Mouse (Mus musculus) 3134 (cell line): Measurements from ENCODE around the gene Smarca1.

ENCODE experiments used
- DNase-seq: peaks from one replicate; pipeline ENCODE4 v3.0.0-alpha.2; 2011; ENCODE audit warnings: low spot score; ENCODE audit not compliant: insufficient read length; ENCODE audit errors: extremely low read depth

The Smarca1 gene

GRCm38 (mm10) chrX:47892431-47893024 lies at the start of gene Smarca1:
Gene Smarca1 (minus strand): TSS chrX:47892974.
- no peak for DNase-seq

DNA sequence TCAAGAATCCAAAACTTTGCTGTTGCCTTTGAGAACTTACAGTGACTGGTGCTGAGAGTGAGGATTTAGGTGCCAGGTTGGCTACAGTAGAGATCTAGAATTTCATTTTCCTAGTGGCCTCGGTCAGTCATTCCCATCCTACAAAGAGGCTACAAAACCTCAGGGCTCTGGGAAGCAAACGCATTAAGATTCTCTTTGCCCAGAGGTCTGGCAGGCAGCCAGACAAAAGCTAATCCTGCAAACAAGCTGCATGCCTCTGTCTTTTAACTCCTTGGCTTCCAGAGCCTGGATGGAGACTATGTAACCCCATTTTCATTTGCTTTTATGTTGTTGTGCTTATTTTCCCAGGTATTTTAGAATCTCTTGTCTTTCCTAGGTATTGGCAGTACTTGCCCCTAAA lies 45.0 kb upstream of the Smarca1 start:
- DNase-seq: no peak

DNA sequence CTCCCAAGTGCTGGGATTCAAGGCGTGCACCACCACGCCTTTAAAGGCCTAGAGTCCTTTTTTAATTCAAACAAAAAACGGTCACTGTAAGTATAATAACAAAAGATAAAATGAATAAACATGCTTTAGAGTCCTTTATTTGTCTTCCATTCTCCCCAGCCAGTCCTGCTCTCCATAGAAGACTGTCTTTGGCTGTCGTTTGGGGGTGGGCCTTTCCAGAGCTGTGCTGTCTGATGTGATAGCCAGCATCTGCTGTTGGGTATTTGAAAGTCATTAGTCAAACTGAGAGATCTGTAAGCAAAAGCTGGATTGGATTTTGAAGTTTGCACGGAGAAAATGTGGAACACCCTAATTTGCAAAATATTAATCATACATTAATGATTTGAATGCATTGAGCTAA lies 44.1 kb upstream of the Smarca1 start:
- no peak for DNase-seq

- no peak for DNase-seq
These were observed 41.6 kb upstream of the Smarca1 start for GRCm38 (mm10) chrX:47934352-47934751.

DNA sequence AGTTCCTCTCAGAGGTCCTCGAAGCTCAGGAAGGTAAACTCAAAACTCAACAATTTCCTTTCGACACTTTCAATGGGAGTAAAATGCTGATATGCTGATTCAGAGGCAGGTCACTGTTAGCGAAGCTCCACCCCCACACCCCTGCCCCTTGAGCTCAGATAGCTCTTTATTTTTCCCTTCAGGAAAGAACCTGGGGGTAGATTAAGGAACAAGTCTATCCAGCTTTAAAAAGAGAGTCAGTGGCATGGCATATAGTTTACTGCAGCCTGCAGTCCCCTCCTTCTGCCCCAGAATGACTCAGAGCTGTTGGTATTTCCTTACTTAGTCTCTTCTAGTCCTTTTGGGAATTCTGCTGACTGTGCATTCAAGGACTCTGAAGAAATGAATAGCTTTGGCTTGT lies 37.7 kb upstream of the Smarca1 start:
- peak; percentile 16 for DNase-seq

DNA sequence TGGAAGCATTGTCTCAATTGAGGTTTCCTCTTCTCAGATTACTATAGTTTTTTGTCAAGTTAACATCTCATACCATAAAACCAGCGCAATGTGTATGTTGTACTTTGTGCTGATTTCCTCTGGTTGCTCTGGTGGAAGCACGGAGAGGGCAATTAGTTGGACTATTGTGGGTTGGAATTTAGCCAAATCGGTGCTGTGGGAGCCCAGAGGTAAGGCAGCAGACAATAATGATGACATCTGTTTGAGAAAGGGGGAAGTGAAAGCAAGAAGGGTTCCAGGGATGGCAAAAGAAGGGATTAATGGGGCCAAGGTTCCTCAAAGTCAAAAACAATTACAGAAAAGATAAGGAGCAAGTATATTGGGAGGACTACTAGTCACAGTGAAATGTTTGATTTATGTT lies 35.2 kb upstream of the Smarca1 start:
- DNase-seq: no peak

DNA sequence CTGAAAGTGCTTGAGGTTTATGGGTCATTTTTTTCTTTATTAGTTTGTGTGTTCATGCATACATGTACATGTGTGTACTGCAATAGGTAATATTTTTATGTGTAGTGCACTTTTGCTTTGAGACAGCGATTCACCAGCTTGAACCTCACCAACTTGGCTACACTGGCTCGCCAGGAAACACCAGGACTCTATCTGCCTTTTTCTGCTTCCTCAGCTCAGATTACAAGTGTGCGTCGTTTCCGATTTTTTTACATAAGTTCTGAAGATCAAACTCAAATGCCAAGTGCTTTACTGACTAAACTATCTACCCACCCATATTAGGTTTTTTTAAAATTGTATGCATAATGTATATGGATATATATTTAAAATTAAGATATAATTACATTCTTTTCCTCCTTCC lies 27.8 kb upstream of the Smarca1 start:
- DNase-seq: no peak

DNA sequence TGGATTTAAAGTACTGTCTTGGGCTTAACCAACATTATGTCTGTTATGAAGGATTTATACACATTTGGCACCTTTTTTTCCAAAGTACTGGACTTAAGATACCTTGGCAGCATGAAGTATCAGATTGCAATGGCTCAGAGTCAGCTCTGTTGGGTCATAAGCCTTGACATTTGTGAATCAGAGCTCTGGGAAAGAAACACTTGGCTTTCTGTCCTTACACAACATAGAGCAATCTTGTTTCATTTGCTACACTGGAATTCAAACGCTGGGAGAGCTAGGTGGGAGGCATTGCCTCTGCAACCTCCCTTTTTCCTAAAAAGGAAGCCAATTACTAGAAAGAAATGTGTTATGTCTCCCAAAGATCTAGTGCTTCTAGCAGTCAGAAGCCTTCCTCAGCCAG lies 24.1 kb upstream of the Smarca1 start:
- no peak for DNase-seq

DNA sequence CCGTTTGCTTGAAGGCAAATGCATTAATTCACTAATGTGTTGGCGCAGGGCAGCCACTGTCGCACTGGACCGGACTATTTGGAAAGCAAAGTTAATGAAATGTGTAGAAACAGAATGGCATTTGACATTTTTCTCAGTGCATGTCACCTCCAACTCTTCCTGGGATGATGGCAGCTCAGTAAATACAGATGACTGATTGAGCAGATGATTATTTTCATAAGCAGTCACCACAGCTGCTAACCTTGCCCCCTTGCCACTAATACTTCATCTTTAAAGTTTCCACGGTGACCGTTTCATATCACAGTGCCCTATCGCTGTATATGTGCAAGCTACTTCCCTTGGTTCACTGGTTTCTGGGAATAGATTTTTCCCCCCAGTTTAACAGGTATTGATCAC lies 20.8 kb upstream of the Smarca1 start:
- no peak for DNase-seq

DNA sequence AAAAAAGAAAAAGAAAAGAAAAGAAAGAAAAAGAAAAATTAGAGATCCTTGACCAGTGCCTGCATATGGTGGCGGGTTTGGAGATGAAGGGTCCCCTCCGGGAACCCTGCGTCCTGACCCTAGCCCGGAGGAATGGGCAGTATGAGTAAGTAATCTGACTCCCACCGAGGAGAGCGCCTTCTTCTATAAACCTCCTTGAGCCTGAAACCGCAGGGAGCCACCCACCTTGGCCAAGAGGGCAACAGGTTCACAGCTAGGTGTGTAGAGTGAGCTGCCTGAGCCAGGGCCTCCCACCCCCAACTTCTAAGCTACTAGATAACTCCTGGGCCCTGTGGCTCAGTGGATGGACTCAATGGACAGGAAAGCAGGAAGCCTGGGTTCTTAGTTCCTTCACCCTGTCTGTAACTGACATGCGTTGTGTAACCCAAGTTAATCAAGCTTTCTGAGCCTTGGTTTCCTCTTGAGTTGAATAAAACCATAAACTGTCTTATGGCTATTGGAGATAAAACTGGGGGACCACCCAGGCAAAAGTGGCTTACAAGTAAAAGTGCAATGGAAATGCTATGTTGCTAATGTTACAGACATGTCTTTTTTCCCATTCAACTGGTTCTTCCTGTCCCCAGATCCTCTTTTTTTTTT lies 20.2 kb upstream of the Smarca1 start:
- peak; percentile 32 for DNase-seq

GRCm38 (mm10) chrX:47912306-47912792 lies 19.6 kb upstream of the Smarca1 start, which contains the start of gene Ocrl:
Gene Ocrl (plus strand): TSS chrX:47912387.
- DNase-seq: peak; percentile 83

- no peak for DNase-seq
These were observed 805 bp downstream of the Smarca1 start for GRCm38 (mm10) chrX:47891907-47892430.

DNA sequence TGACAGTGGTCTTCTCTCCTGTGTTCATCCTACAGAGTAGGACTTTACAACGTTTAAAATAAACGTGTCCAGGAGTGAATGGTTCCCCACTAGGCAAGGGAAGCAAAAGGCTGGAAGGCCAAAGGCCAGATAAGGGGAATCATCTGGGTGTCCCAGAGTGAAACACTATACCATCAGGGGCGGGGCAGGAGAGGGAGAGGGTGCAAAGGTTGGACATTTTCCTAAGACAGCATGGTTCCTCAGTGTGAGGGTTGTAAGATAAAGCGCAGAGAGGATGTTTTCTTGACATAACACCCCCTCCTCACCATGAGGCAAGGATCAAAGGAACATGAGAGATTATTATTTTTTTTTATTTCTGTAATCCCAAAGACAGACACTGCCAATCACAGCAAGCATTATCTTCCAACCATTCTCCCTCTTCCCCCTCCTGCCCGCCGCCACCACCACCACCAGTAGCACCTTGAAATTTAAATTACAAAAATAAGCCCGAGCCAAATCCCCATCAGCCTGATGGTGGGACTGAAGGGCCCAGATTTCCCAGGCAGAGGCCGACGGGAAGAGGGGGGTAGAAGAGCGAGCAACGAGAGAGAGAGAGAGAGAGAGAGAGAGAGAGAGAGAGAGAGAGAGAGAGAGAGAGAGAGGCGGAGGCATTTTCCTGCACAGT lies 1.4 kb downstream of the Smarca1 start:
- DNase-seq: no peak

GRCm38 (mm10) chrX:47887401-47887800 lies 5.4 kb downstream of the Smarca1 start:
- DNase-seq: no peak

- no peak for DNase-seq
These were observed 10.0 kb downstream of the Smarca1 start for GRCm38 (mm10) chrX:47882813-47883212.

DNA sequence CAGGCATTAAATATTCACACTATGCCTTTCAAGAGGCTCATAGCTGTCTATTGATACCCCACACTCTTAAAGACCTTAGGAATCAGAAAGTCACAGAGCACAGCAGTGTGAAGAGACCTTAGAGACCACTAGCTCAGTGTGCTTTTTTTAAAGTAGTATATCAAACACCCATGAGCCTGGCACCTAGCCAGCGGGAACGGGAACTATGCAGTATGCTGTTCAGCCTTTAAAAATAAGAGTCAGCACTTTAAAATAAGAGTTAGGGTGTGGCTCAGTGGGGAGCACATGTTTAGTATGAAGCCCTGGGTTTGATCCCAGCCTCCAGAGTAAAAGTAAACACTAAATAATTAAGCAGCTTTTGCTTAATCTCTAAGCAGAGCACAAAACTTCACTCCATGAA lies 12.7 kb downstream of the Smarca1 start:
- DNase-seq: no peak

- no peak for DNase-seq
These were observed 34.2 kb downstream of the Smarca1 start for GRCm38 (mm10) chrX:47858544-47858943.

DNA sequence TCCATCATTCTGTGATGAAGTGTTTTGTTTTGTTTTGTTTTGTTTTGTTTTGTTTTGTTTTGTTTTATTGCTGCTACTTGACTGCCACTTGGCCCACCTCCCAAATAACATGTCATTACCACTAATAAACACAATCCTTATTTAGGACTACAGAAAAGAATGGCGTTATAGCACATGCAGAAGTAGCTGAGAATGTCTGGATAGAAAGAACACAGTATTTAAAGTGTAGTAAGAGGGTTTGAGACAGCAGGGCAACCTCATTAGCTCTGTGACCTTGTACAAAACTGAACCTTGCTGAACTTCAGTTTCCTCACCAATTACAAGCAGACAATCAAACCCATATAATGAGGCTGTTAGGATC lies 57.0 kb downstream of the Smarca1 start:
- no peak for DNase-seq

DNA sequence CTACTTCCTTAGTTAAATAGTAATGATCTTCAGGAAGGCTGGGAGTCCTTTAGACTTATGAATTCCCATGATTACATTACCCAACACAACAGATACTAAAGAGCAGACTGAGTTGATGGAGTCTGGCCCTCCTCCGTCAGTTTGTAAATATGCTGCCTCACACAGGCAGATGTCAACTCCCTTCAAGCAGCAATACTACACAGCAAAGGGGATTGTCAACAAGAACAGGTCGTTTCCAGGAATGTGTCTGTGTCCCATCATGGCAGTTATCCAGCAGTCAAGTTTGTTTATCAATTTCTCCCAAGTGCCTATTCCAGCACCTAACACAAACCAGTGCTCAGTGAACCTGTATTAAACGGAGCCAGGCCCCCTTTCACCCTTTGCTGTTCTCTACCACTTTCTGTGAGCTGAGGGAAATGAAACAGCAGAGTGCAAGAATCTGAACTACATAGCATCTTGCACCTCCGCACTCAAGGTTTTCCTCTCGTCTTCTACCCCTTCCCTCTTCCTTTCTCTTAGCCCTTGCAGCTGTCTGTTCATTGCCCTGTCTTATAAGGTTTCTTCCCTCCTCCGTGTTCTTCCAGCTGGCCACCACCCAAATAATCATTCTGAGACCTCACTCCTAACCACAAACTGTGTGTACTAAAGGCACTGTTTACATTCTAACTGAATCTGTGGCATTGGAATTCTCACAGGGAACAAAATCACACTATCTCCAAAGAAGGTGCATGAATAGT lies 57.5 kb downstream of the Smarca1 start:
- no peak for DNase-seq

GRCm38 (mm10) chrX:47833431-47833830 lies 59.3 kb downstream of the Smarca1 start:
- no peak for DNase-seq

- DNase-seq: no peak
These were observed 72.2 kb downstream of the Smarca1 start for GRCm38 (mm10) chrX:47820566-47820965.
